Mouse (Mus musculus): ENCODE measurements around the gene Fkbp5.

The Fkbp5 gene

DNA sequence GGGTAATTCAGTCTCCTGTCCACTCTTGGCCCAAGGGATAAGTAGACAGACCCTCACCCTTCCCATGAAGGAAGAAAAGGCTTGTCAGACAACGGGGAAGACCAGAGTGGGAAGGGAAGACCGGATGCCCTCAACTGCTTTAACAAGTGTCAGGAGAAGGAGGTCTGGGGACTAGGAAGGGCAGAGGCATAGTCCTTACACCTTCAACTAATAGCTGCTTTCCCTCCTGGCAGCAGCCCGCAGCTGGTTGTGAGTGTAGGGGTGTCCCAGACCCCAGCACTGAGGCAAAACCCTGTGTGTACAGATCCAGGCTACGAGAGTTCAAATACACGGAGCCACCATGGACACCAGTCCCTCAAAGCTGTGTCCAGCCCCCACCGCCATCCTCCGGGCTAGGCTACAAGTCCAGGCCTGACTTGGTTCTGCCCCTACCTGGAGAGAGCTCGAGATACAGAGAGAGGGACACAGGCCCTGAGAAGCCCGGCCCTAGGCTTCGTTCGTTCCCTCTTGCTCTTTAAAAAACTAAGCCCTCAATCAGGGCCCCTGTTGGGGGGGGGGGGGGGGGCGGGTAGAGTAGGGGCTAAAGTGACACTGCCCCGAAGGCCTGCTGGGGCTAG, 168.0 kb downstream of the Fkbp5 start:
- DNase-seq (ENCODE audit: extremely low spot score, low read depth, low spot score): no peak
